Mouse (Mus musculus): ENCODE measurements around the gene Npdc1. TPM values are rescaled to one million over a fixed set of nuclear protein-coding genes. Genes with fewer than 3 reads are reported as not detected.

Gene Npdc1
- 28.4 and 30.8 TPM in 2 replicates for polyA plus RNA-seq (2012; rRNA removed)

- no peak within 1 kb of the TSS for H3K27ac ChIP-seq (ENCODE audit: control insufficient read depth, insufficient read depth, low read length)
- 77% methylated on average over 8 of the region's 8 CpGs for WGBS
- peaks cover 17% of the 10 kb centered on the region for H3K4me1 ChIP-seq (replicated peaks; ENCODE audit: control insufficient read depth, insufficient read depth, low read length)
- H3K4me3 ChIP-seq (ENCODE audit: control insufficient read depth, insufficient read depth, low read length) = no peak within 1 kb of the TSS
- no peak for DNase-seq
- H3K27me3 ChIP-seq (ENCODE audit: control insufficient read depth, insufficient read depth, low read length) = peaks cover 17% of the 10 kb centered on the region; the same call in 1 of the 2 replicates
- TF ChIP-seq POLR2A (IDR thresholded peaks at IDR 0.05; ENCODE audit: control insufficient read depth, extremely low read depth, insufficient read depth, low read length, poor library complexity) (no peak), CTCF (IDR thresholded peaks at IDR 0.05; ENCODE audit: borderline replicate concordance, control insufficient read depth, extremely low read depth, insufficient read depth, low read length, poor library complexity) (no peak)
- H3K36me3 ChIP-seq (ENCODE audit: control insufficient read depth, insufficient read depth, low read length) = no peaks in the 10 kb centered on the region
Measured at GRCm38 (mm10) chr2:25399051-25399450, at the start of gene Npdc1. Gene Npdc1, plus strand, starts transcription at chr2:25399351.

GRCm38 (mm10) chr2:25349499-25349898 is 49.7 kb upstream of the Npdc1 start:
- no peak for DNase-seq
- Histone ChIP-seq H3K36me3 (ENCODE audit: control insufficient read depth, insufficient read depth, low read length) (peaks cover 69% of the 10 kb centered on the region), H3K27ac (ENCODE audit: control insufficient read depth, insufficient read depth, low read length) (no peak overlapping the region), H3K27me3 (ENCODE audit: control insufficient read depth, insufficient read depth, low read length) (no peaks in the 10 kb centered on the region), H3K4me3 (ENCODE audit: control insufficient read depth, insufficient read depth, low read length) (no peak overlapping the region), H3K4me1 (replicated peaks; ENCODE audit: control insufficient read depth, insufficient read depth, low read length) (no peaks in the 10 kb centered on the region)
- no peak for TF ChIP-seq CTCF (IDR thresholded peaks at IDR 0.05; ENCODE audit: borderline replicate concordance, control insufficient read depth, extremely low read depth, insufficient read depth, low read length, poor library complexity)
- TF ChIP-seq POLR2A (IDR thresholded peaks at IDR 0.05; ENCODE audit: control insufficient read depth, extremely low read depth, insufficient read depth, low read length, poor library complexity) = no peak
- WGBS = 98% methylated on average over 4 of the region's 4 CpGs

- no peak for DNase-seq
- Histone ChIP-seq H3K27ac (ENCODE audit: control insufficient read depth, insufficient read depth, low read length) (no peak overlapping the region), H3K4me1 (replicated peaks; ENCODE audit: control insufficient read depth, insufficient read depth, low read length) (peaks cover 2% of the 10 kb centered on the region), H3K36me3 (ENCODE audit: control insufficient read depth, insufficient read depth, low read length) (peaks cover 62% of the 10 kb centered on the region), H3K4me3 (ENCODE audit: control insufficient read depth, insufficient read depth, low read length) (no peak overlapping the region), H3K27me3 (ENCODE audit: control insufficient read depth, insufficient read depth, low read length) (no peaks in the 10 kb centered on the region)
- WGBS = 100% methylated on average over 3 of the region's 3 CpGs
- TF ChIP-seq POLR2A (IDR thresholded peaks at IDR 0.05; ENCODE audit: control insufficient read depth, extremely low read depth, insufficient read depth, low read length, poor library complexity) = no peak
- TF ChIP-seq CTCF (IDR thresholded peaks at IDR 0.05; ENCODE audit: borderline replicate concordance, control insufficient read depth, extremely low read depth, insufficient read depth, low read length, poor library complexity) = no peak
Measured at GRCm38 (mm10) chr2:25350701-25351100, 48.5 kb upstream of the Npdc1 start.

- H3K27ac ChIP-seq (ENCODE audit: control insufficient read depth, insufficient read depth, low read length) = no peak overlapping the region
- H3K4me3 ChIP-seq (ENCODE audit: control insufficient read depth, insufficient read depth, low read length) = no peak overlapping the region
- H3K36me3 ChIP-seq (ENCODE audit: control insufficient read depth, insufficient read depth, low read length) = peaks cover 29% of the 10 kb centered on the region
- peaks cover 13% of the 10 kb centered on the region for H3K4me1 ChIP-seq (replicated peaks; ENCODE audit: control insufficient read depth, insufficient read depth, low read length)
- whole genome bisulfite sequencing = 92% methylated on average over 6 of the region's 6 CpGs
- H3K27me3 ChIP-seq (ENCODE audit: control insufficient read depth, insufficient read depth, low read length) = no peaks in the 10 kb centered on the region
- TF ChIP-seq CTCF (IDR thresholded peaks at IDR 0.05; ENCODE audit: borderline replicate concordance, control insufficient read depth, extremely low read depth, insufficient read depth, low read length, poor library complexity) = no peak
- TF ChIP-seq POLR2A (IDR thresholded peaks at IDR 0.05; ENCODE audit: control insufficient read depth, extremely low read depth, insufficient read depth, low read length, poor library complexity) = no peak
- no peak for DNase-seq
Measured at GRCm38 (mm10) chr2:25354211-25354610, 44.9 kb upstream of the Npdc1 start.

- 62% methylated on average over 18 of the region's 18 CpGs for WGBS
- TF ChIP-seq CTCF (IDR thresholded peaks at IDR 0.05; ENCODE audit: borderline replicate concordance, control insufficient read depth, extremely low read depth, insufficient read depth, low read length, poor library complexity) (no peak), POLR2A (IDR thresholded peaks at IDR 0.05; ENCODE audit: control insufficient read depth, extremely low read depth, insufficient read depth, low read length, poor library complexity) (no peak)
- peaks cover 13% of the 10 kb centered on the region for H3K4me1 ChIP-seq (replicated peaks; ENCODE audit: control insufficient read depth, insufficient read depth, low read length)
- no peak overlapping the region for H3K27ac ChIP-seq (ENCODE audit: control insufficient read depth, insufficient read depth, low read length)
- H3K36me3 ChIP-seq (ENCODE audit: control insufficient read depth, insufficient read depth, low read length) = peaks cover 16% of the 10 kb centered on the region
- no peak for DNase-seq
- H3K27me3 ChIP-seq (ENCODE audit: control insufficient read depth, insufficient read depth, low read length) = no peaks in the 10 kb centered on the region
- H3K4me3 ChIP-seq (ENCODE audit: control insufficient read depth, insufficient read depth, low read length) = peak overlapping the region; percentile 35
Measured at GRCm38 (mm10) chr2:25355419-25356066, 43.6 kb upstream of the Npdc1 start.

- H3K27ac ChIP-seq (ENCODE audit: control insufficient read depth, insufficient read depth, low read length) = no peak within 1 kb of the TSS
- H3K4me1 ChIP-seq (replicated peaks; ENCODE audit: control insufficient read depth, insufficient read depth, low read length) = peaks cover 13% of the 10 kb centered on the region
- H3K4me3 ChIP-seq (ENCODE audit: control insufficient read depth, insufficient read depth, low read length) = peak within 1 kb of the TSS; percentile 35
- no peaks in the 10 kb centered on the region for H3K27me3 ChIP-seq (ENCODE audit: control insufficient read depth, insufficient read depth, low read length)
- TF ChIP-seq POLR2A (IDR thresholded peaks at IDR 0.05; ENCODE audit: control insufficient read depth, extremely low read depth, insufficient read depth, low read length, poor library complexity) (no peak), CTCF (IDR thresholded peaks at IDR 0.05; ENCODE audit: borderline replicate concordance, control insufficient read depth, extremely low read depth, insufficient read depth, low read length, poor library complexity) (no peak)
- peak; percentile 69 for DNase-seq
- WGBS = 9% methylated on average over 13 of the region's 13 CpGs
- H3K36me3 ChIP-seq (ENCODE audit: control insufficient read depth, insufficient read depth, low read length) = 0 out of 2 replicates have a peak, but pooled peaks cover 8% of the 10 kb centered on the region
Measured at GRCm38 (mm10) chr2:25356208-25357079, 42.7 kb upstream of the Npdc1 start, which contains the start of gene Dpp7. Gene Dpp7, minus strand, starts transcription at chr2:25356359.

Measured in thymus, adult 2 months (tissue).